Mouse (Mus musculus): ENCODE results near the gene Ddx17. TPM values are rescaled to one million over a fixed set of nuclear protein-coding genes. Genes with fewer than 3 reads are reported as not detected.

Gene Ddx17
- polyA plus RNA-seq, 1 experiment from 2014 or later, result 47.2 TPM

DNA sequence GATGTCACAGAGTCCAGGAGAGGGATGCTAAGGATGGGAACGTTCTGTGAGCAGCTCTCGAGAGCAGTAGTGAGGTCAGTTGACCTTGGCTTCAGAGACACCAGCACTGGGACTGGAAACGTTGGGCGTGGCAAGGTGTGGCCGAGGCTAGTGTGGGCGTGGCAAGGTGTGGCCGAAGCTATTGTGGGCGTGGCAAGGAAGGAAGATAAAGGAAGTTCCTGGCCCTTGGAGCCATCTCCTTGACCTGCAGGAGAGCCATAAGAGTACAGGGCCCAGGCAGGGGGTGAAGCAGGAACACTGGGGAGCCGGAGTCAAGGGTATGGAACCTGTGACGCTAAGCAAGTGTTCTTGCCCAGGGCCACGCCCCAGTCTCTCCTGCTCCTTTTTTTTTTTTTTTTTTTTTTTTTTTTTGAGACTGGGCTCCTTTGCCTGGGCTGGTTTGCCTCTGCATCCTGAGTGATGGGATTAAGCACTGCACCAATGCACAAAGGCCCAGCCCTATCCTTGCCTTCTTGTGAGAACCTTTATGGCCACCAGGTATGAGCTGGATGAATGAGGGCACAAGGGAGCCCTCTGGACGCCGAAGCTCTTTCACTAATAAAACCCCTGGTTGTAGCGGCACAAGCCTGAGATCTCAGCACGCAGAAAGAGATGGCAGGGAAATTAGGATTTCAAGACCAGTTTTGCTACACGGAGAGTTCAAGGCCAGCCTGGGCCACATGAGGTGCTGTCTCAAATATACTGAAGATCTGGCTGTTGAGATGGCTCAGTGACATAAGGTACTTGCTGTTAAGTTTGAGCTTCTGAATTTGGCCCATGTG, 26.9 kb downstream of the Ddx17 start:
- DNase-seq (ENCODE audit: low spot score), result no peak

DNA sequence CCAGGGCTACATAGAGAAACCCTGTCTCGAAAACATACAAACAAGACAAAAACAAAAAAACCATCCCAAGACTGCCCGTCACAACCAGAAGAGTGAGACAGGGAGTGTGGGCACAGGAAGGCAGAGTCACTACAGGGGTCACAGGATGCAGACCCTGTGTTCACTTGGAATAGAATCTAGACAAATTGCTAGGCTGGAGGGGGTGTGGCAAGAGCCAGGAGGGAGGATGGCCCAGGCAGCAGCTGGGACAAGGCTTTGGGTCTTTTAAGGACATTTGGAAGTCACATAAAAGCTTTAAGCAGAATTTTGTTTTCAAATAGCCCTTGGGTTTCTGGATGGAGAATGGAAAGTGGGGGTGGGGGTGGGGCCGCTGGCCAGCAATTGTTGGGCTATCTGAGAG, 28.0 kb downstream of the Ddx17 start:
- no peak for DNase-seq (ENCODE audit: low spot score)

DNA sequence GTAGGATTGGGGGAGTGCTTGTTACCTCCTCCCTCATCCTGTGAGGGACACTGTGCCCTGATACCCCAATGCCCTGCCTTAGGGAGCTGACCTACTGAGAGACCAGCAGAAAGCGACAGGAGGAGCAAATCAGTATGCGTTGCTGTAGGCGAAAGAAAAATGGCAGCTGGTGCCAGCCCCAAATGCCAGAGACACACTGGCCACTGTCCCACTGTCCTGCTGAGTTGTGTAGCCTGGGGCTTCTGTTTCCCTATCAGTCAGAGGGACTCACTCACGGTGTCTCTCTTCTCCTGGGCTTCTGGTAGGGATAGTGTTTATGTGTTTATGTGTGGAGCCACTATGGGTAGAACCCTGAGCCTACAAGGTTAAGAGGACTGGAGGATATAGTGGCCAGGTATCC, 28.8 kb downstream of the Ddx17 start:
- DNase-seq (ENCODE audit: low spot score), result no peak

DNA sequence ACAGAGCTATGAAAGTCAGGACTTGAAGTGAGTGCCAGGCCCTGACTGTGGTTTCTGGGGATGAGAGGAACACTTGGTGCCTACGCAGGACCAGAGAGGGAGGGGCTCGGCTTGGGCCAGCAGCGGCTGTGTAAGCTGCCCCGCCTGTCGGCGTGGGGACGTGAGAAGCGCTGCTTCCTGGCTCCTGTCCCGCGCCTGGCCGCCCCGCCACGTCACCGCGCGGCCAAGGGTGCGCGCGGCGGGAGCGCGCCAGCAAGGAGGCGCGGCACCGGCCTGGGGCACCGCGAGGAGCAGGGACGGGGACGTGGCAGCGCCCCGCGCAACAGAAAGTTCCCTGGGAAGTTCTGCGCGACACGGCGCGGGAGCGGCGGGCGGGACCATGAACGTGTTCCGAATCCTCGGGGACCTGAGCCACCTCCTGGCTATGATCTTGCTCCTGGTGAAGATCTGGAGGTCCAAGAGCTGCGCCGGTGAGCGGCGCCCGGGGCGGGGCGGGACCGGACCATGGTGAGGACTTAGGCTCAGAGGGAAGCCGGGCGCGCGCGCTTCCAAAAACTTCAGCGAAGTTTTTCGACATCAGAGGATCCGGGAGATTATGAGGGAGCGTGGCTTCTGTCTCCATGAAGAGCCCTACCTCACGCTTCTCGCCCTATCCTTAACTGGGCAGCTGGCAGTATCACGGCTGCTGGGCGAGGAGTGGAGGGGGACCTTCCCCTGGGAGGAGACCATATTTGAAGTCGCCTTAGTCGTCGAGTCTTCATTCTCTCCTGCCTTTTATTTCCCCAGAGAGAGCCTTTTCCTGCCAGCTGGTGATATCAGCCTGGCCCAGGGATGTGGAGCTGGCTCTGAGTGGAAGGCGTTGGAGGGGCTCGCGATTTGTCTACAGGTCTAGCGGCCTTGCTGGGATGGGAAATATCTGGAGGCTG, 30.1 kb downstream of the Ddx17 start, which contains the start of gene Kdelr3:
TSS of gene Kdelr3 (plus strand) at position 241 of the 926 bp plus-strand sequence.
- DNase-seq (ENCODE audit: low spot score), result peak; percentile 43

DNA sequence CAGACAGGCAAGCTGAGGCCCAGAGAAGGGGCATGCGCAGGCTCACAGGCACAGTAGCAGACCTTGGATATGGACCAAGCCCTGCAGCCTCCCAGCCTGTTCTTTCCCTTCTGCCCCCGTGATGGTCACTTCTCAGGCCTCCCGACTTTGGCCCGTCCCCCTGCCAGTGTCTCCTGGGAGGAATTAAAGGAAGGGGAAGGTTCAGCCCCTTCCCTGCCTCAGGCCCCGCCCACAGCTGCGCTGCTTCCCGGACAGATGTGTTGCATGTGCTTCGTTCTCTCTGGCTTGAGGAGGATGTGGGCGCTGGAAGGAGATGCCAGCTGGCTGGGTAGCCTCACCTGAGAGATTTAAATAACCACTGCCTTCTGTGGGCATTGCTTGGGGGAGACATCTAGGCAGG, 32.6 kb downstream of the Ddx17 start:
- peak; percentile 48 for DNase-seq (ENCODE audit: low spot score)

DNA sequence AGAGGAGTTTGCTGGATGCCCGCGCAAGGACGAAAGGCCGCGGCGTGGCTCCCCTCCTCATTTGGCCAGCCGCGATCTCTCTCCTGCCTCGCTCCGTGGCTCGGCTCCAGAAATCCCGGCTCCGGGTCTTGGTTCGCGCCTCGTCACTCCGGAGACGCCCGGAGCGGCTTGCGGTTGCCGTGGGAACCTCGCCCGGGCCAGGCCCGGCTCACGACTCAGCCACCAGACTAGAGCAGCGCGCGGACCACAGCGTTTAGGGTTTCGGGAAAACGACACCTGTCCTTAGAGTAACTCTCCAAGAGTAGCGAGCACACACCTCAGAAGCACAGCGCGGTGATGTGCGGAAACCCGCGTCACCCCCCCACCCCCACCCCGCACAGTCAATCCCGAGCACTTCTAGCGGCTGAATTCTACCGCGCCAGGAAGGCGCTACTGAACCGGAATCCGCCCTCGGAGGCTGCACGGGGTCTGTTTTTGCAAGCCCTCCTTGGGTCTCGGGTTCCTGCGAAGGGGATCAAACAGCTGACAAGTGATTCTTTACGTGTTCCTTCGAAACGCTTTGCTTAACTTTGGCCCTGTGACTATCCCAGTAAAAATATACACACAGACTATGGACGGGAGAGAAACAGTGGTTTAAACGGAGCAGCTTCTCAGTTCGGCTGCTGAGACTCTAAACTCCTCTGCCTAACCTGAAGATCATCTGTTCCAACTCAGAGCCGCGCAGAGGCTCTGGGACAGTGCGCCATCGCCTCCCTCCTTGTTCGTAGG, 34.8 kb downstream of the Ddx17 start:
- DNase-seq (ENCODE audit: low spot score), result peak; percentile 49

DNA sequence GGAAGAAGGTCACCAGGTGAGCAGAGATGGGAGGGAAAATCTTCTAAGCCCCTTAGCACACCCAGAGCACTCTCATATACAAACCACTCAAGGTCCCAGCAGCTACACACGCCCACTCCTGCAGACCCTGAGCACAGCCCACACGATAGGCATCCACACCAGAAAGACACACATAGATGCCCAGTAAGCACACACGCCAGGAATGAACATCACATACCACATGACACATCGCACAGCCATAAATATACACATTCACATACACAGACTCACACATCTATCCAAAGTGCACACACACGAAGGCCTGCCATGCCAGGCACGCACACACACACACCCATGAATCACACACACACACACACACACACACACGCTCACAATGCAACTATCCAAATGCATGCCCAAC, 36.1 kb downstream of the Ddx17 start:
- no peak for DNase-seq (ENCODE audit: low spot score)

DNA sequence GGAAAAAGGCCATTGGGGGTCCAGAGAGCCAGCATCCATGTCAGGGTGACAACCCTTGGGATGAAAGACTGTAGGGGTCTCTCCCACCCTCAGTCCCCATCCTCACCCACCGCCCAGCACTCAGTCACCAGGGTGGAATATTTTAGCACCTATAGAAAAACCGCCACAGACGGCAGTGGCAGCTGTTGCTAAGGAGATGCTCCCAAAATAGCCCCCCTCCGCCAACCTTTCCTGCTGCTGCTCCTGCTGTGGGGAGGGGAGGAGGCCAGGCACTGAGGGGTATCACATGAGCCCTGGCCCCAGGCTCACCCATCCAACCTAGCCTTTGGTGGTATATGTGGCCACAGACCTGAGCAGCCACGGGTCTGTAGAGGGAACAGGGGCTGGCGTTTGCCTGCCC, 36.5 kb downstream of the Ddx17 start:
- no peak for DNase-seq (ENCODE audit: low spot score)

DNA sequence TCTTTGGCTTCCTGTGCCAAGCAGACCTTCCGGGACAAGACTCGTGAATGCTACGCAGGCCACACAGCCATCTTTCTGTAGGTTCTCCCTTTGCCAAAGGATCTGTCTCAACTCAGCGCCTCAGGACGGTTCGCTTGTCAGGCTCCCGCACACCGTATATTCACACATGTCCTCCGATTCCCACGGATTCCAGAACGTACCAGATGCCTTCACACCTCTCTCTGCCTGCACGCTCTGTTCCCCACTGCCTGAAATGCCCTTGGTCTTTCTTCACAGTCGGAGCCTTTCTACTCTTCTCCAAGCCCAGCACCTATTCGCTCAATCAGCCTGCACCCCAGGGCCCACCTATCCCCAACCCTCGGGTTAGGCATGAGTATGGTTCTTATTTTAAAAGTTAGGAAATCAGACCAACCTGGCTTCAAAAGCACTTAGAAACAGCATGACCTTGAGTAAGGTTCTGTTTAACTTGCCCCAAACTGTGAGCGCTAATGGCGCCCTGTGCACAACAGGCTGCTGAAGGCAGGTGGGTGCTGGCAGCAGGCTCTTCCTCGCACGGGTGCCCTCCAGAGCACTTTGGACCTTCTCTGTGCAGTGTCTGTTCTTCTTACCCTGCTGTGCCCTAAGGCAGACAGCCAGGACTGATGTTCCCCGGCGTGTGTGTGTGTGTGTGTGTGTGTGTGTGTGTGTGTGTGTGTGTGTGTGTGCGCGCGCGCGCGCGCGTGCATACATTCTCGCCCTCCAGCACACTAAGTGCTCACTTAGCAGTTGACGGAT, 39.3 kb downstream of the Ddx17 start:
- no peak for DNase-seq (ENCODE audit: low spot score)

DNA sequence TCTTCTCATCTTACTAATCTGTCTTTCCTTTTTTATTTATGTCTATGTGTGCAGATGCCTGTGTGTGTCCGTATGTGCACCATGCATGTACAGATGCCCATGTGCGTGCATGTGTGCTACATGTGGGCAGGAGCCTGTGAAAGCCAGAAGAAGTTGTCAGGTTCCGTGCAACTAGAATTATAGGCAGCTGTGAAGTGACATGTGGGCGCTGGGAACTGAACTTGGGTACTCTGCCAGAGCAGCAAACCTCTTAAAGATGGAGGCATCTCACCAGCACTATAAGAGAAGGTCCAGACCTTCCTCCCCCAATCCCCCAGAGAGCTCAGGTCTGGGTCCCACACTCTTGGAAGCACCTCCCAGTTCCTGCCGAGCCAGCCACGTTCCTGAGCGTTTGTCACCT, 40.1 kb downstream of the Ddx17 start:
- no peak for DNase-seq (ENCODE audit: low spot score)

DNA sequence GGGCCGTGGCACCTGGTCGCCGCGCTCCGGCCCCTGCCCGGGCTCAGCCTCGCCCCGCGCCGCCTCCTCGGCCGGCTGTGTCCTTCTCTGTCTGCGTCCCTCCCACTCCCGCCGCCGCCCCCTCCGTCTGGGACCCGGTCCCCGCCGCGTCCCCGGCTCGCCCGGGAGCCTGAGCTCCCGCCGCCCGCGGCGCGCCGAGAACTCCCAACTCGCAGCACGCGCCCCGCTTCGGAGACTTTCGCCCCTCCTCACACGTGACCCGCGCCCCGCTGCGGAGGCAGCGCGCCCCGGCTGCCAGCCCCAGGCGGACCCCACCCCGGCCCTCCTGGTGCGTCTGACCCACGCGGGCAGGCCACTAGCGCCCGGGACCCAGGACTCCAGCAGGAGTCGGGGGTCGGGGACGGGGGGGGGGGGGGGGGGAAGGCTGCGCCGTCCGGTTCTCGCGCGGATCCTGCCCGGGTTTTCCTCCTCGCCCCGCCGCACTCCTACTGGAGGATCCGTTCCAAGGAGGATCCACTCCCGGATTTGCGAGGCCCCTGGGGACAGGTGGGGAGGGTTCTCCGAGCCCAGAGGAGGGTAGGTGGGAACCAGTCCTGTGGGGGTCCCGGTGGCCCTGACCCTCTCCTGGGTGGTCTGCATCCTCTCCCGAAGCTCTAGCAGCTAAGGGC, 40.8 kb downstream of the Ddx17 start:
- DNase-seq (ENCODE audit: low spot score), result peak; percentile 46

DNA sequence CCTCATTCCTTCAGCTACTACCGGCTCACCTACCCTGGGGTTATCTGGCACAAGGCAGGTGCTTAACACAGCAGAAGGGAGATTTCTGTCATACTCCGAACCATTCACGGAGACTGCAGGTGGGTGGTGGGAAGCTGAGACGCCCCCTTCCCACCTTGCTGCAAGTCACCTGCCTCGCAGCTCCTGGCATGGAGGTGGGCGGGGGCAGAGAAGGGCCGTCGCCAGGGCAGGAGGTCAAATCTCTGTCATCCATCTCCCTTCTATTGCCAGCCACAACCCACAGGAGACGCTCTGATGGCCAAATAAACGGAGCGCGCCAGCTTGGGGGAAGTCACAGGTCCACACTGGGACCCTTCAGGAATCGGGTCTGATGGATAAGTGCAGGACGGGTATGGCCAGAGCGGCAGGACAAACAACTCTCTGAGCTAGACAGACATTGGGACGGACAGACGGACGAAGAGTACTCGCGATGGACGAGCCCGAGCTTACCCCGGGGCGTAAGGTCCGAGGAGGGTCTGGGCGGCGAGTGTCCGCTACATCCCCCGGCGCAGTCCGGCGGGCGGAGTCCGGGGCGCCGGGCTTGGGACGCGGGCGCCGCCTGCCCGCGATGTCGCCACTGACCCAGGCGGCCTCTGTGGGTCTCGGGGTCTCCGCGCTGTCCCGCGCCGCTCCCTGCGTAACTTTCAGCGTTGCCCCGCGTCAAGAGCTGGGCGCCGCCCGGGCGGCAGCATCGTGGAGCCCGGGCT, 41.7 kb downstream of the Ddx17 start, which contains the start of gene Kcnj4:
TSS of gene Kcnj4 (minus strand) at position 535 of the 746 bp plus-strand sequence.
- no peak for DNase-seq (ENCODE audit: low spot score)

DNA sequence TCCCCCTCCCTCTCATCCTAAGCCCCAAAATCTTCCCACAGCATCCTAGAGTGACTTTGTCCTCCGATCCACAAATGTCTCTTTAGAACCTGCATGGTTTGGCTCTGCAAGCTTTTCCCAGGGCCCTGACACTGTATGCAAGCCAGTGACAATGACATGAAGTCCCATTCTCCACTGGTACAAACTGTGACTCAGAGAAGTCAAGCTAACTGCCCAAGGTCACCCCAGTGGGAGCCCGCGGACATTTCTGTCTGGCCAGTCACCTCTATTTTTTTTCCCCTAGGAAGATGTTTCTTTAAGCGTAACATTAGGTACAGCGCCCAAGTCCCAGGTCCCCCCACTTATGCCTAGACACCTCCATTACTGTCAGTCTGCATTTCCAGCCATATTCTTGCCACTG, 43.1 kb downstream of the Ddx17 start:
- no peak for DNase-seq (ENCODE audit: low spot score)

DNA sequence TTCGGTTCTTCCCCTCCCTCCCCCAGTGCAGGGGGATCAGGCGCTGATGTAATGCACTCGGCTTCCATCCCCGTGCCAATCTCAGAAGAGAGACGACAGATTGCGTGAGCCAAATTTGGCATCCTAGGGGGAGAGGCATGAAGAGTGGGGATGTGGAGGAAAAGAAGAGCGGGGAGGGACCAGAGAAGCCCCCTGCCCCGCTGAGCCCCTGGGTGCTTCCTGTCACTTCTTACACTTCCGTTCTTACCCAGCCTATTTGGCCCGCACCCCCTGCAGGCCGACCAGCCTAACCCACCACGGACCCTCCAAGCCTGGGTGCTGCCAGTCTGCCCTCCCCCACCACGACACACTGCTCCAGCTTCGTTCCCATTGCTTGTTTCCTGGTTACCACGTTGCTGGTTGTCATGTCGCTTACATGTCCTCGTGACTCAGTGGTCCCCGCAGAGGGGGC, 43.6 kb downstream of the Ddx17 start:
- no peak for DNase-seq (ENCODE audit: low spot score)

DNA sequence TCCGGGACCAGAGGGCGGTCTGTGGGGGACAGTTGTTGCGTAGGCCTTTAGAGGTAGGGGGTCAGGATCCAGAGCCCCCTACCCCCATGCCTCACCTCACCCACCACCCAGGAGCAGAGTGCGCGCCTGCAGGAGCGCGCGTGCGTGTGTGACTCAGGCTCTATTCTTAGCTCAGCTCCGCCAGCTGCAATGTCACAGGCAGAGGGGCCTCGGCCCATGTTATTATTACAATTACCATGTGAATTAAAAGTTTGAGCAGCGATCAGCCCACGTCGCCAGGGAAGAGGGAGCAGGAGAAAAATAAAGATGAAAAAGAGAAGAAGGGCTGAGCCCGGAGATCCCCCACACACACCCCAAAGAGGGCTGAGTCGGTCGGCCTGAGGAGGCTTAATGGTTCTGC, 46.4 kb downstream of the Ddx17 start:
- DNase-seq (ENCODE audit: low spot score), result no peak

DNA sequence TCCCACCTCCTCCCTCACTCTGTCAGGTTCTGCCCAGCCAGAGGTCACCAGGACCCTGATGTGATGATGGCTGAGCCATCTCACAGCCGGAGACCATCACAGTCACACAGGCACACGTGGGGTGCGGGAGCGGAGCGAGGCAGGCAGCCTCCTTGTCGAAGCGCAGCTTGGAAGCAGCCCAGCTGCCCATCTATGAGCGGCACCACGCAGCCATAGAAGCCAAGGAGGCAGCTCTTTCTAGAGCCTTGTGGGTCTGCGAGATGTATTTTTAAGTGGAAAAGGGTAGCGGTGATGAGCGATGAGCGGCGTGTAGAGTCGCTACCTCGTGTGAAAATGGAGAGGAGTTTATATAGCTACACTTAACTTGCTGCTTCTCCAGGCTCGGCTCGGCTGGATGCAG, 53.0 kb downstream of the Ddx17 start:
- DNase-seq (ENCODE audit: low spot score), result no peak

DNA sequence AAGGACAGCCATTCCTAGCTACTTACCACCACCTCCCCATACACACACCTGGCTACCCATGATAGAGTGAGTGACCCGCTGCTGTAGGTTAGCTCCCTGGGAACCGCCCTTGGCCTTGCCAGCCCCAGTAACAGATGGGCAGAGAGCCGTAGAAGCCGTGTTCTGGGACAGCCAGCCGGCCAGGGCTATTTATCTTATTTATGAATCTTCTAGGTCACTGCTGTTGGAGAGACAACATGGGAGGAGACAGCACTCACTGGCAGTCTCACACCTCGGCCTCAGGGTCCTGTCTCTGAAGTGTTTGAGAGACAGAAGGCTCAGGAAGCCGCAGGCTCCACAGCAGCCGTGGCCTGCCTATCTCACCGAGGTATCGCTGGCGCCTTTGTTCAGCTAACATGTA, 57.1 kb downstream of the Ddx17 start:
- DNase-seq (ENCODE audit: low spot score), result no peak

DNA sequence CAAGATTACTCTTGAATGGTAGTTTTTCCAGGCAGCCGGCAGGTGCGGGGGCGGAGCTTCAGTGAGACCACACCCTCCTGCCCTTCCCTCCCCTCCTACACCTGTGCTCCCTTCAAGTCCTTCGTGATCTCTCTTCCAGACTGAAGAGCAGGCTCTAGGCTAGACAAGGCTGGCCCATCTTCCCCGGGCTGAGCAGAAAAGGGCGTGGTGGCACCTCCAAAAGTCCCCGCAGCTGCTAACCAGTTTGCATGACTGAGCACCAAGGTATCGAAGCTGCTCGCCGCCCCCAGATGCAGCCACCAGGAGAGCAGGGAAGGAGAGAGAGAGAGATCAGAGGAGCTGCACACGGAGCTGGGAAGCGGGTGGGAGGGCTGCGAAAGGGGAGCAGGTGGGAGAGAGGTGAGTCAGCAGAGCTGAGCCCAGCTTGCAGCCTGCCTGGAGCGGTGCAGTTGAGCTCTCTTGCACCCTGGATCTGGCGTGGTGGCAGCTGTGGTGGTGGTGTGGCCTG, 65.3 kb downstream of the Ddx17 start:
- no peak for DNase-seq (ENCODE audit: low spot score)
